Mouse (Mus musculus): ENCODE results near the gene Caln1.

- TF ChIP-seq CTCF (IDR thresholded peaks at IDR 0.05) (no peak), EP300 (IDR thresholded peaks at IDR 0.05) (no peak)
Observed at GRCm38 (mm10) chr5:130891735-130892134, 522.5 kb downstream of the Caln1 start.
